Mouse (Mus musculus): ENCODE data around the gene Hsd11b1. TPM values are rescaled to one million over a fixed set of nuclear protein-coding genes. Genes with fewer than 3 reads are reported as not detected.
A peak's percentile ranks its signal among the peaks of the same experiment; 100 is the strongest.

Hsd11b1 gene
- total RNA-seq, 2 experiments from 2014 or later = 47.9 to 110 TPM

DNA sequence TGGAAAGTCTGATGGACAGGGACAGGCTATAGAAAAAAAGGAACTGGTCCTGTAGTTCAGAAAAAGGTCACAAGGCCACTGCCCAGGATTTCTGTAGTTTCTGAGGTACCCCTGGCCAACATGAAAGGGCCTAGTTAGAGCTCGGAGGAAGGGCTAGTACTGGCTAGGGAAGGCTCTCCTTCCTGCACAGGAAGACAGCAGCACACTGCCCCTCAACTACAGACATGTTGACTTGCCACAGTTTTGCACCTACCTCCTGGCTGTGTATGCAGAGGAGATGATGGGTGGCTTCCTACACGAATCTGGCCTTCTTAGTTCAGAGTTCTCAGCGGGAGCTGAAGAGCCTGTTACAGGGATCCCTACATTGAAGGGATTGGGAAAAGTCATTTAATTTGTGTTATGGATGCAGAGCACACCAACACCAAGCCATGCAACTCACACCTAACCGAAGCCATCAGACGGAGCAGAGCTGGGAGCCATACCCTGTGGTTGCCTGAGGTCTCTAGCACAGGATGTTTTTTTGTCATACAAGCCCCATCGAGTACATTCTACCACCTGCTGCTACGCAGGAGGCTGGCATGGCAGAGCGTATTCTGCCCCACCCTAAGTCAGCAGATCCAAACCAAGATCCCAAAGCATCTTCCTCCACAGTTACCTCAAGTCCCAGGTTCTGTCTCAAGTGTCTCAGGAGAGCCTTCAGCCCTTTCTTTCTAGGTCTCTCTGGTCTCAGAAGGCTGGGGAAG lies 63.1 kb downstream of the Hsd11b1 start:
- DNase-seq = no peak

DNA sequence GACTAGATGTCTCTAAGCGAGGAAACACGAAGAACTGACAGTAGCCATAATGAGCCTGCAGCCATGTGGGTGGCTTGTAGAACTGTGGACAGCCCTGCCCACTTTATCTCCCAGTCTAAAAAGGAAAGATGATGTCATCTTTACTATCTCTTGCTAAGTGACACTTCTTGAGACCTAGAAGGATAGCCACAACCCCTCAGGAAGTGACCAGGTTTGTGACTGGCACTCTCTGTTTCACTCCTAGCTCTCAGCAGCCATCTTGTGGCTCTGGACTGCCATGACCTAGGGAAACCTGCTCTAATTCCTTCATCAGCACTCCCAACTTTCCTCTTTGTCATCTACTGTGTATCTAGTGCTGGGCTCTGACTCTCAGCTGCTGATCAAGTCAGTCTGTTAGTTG lies 65.6 kb downstream of the Hsd11b1 start:
- DNase-seq = no peak

DNA sequence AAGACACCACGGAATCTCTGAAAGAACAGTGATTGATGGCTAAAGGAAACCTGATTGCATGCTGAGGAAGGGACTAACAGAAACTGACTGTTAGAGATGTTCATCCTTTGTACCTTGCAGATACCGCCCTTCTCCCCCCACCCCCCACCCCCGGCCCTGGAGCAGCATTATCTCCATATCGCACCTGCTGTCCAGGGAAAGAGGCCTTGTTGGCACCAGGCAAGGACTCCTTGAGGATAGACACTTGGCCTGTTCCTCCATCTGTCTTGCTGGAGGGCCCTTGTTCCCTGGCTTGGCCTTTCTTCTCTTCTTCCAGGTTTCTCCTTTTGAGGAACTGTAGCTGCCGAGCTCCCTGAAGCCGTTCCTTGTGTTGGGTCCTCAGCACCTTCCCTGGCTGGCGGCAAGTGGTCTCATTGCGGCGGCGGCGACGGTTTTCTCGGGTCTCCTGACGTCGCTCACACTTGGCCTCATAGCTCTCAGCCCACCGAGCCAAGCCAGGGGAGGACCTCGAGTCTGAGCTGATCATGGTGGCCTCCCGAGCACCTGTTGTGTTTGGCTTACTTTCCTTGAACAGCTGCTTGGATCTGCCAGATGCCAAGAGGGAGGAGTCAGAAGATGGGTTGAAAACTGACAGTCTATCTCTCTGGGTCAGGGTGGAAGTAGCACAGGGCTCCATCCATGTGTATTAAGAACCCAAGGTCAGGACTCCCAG lies 66.2 kb downstream of the Hsd11b1 start:
- no peak for DNase-seq

- DNase-seq = no peak
These were observed 68.6 kb downstream of the Hsd11b1 start for GRCm38 (mm10) chr1:193195169-193195810.

GRCm38 (mm10) chr1:193194416-193195140 lies 69.3 kb downstream of the Hsd11b1 start:
- no peak for DNase-seq

GRCm38 (mm10) chr1:193191675-193192283 lies 72.1 kb downstream of the Hsd11b1 start:
- DNase-seq = no peak

DNA sequence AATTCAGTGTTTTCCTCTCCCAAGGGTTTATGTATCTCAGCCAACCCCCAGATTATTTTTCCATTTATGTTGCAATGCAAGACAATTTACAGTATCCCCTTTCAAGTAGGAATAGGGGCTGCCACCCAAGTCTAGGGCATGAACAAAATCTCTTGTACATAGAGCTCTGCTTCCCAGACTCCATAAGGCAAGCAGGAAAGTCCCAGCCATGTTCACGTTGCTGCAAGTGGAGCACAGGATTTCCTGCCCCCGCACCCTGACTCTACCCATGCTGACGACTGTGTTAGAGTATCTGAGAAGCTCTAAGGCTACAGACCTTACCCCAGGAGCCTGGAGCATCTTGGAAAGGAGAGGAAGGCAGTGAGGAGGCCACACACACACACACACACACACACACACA lies 74.1 kb downstream of the Hsd11b1 start:
- no peak for DNase-seq

- DNase-seq = peak; percentile 43
These were observed 74.7 kb downstream of the Hsd11b1 start for GRCm38 (mm10) chr1:193189151-193189621.

DNA sequence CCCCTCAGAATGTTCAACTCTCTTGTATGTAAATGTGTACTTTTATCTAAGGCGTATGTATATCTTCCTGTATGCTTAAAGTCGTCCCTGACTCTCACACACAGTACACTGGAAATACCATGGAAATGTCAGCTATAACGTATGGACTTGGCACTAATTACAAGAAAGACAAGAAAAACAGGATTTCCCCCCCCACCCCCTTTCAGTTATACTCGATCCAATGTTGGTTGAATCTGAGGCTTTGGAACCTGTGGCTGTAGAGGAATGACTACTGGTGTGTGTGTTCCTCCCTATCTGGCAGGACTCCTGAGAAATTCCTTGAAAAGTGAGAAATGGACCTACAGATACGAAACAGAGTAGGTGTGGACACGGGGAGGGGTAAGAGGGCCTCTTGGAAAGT lies 75.6 kb downstream of the Hsd11b1 start:
- no peak for DNase-seq

- DNase-seq = no peak
These were observed 82.8 kb downstream of the Hsd11b1 start for GRCm38 (mm10) chr1:193181104-193181503.

DNA sequence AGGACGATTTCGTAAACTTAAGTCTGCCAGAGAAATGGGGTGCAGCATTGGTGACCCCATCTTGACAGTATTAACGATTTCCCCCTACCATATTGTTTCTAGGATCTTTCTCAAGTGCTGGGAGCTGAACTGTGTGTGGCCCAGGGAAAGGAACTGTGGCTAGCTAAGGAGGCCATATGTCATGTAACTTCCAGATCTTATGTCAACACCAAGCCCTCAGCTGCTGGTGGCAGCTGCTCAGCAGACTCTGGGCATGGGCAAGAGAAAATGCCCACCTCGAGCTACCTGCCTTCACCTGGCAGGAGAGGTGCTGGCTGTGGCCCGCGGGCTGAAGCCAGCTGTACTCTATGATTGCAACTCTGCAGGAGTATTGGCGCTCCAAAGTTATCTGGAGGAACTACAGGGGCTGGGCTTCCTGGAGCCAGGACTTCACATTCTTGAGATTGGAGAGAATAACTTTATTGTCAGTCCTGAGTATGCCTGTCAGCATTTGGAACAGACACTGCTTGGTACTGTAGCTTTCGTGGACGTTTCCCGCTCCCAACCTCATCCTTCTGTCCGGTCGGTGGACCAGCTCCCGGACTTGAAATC lies 89.6 kb downstream of the Hsd11b1 start:
- DNase-seq = no peak

- no peak for DNase-seq
These were observed 90.1 kb downstream of the Hsd11b1 start for GRCm38 (mm10) chr1:193173810-193174129.

DNA sequence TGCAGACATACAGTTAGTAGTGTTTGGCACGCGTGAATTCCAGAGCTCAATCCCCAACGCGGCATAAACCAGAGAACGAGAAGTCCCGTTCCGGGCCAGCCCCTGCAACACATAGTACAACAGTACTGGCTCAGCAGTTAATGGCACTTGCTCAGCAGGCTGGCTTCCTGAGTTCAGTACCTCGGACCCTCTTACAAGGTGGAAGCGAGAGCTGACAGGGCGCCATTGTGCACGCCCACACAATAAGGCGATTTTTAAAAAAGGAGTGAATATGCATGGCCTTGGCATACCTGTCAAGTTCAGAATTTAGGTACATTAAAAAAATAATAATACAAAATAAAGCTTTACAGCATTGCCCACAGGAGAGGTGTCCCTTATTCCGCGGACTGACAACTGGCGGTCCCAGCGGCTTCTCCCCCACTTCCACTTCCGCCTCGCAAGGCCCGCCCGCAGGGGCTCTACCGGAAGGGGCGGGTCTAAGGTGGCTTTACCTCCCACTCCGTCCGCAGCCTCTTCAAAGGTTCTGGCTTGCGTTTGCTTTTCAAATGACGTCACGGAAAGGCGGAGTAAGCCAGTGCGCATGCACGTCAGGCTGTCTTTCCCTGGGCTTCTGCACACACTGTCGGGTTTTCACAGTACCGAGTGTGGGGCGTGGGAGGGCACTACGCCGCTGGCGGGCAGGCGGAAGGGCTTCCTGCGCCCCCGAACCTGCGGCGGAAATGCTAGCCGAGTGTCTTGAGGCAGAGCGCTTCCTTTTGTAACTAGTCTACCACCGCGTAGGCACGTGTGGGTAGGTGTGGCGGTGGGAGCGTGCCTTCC lies 90.7 kb downstream of the Hsd11b1 start:
- DNase-seq = peak; percentile 96

Other genes starting within 250 kb of the Hsd11b1 start
- gene Syt14, start 228.3 kb downstream of the Hsd11b1 start, total RNA-seq (2021) = 1 to 10 TPM; 4.6 to 5.7 TPM
- gene Diexf, start 133.8 kb downstream of the Hsd11b1 start, total RNA-seq (2021) = 10 to 100 TPM; 14.8 to 16.6 TPM
- 1 to 10 TPM; 3.2 to 5.1 TPM for gene Irf6, start 111.0 kb downstream of the Hsd11b1 start, total RNA-seq (2021)
- 1 to 10 TPM; 3.4 to 4.8 TPM for gene A130010J15Rik, start 96.0 kb downstream of the Hsd11b1 start, total RNA-seq (2021)
- gene Traf3ip3, start 62.4 kb downstream of the Hsd11b1 start, total RNA-seq (2021) = 1 to 10 TPM; 9.1 to 9.3 TPM
- 1 to 10 TPM; 2.1 to 3.2 TPM for gene Lamb3, start 56.4 kb downstream of the Hsd11b1 start, total RNA-seq (2021)
- 100 to 1,000 TPM; 138 to 255 TPM for gene G0s2, start 9.1 kb upstream of the Hsd11b1 start, total RNA-seq (2021)
- 1 to 10 TPM in 1 of 2 experiments, under 1 TPM in 1; 0.69 to 1.0 TPM for gene Camk1g, start 106.2 kb upstream of the Hsd11b1 start, total RNA-seq (2021)